Mouse (Mus musculus): Measurements from ENCODE around the gene Epsti1. TPM values are rescaled to one million over a fixed set of nuclear protein-coding genes. Genes with fewer than 3 reads are reported as not detected.

The Epsti1 gene
- polyA plus RNA-seq, 1 experiment from 2014 or later: 0.73 TPM

- H3K4me3 ChIP-seq (ENCODE audit: low read length): no peak overlapping the region
- no peak overlapping the region for H3K4me2 ChIP-seq (replicated peaks; ENCODE audit: low read depth, low read length)
- WGBS: 86% methylated on average over 7 of the region's 7 CpGs
- no peaks in the 10 kb centered on the region for H3K4me1 ChIP-seq (ENCODE audit: control insufficient read depth, insufficient read depth, low read length)
- no peaks in the 10 kb centered on the region for H3K9me3 ChIP-seq (ENCODE audit: control insufficient read depth, low read length)
- no peak overlapping the region for H3K27ac ChIP-seq (ENCODE audit: low read depth, low read length)
- no peak overlapping the region for H3K9ac ChIP-seq (ENCODE audit: low read depth, low read length)
- H3K36me3 ChIP-seq (ENCODE audit: control insufficient read depth, insufficient read depth, low read length): no peaks in the 10 kb centered on the region
- H3K27me3 ChIP-seq (ENCODE audit: control insufficient read depth, insufficient read depth, low read length): no peaks in the 10 kb centered on the region
- ATAC-seq (ENCODE audit: low FRiP score, low TSS enrichment): no peak
These were observed 111.7 kb downstream of the Epsti1 start for GRCm38 (mm10) chr14:78015540-78016321.

GRCm38 (mm10) chr14:78016398-78016797 lies 112.4 kb downstream of the Epsti1 start:
- Histone ChIP-seq H3K27me3 (ENCODE audit: control insufficient read depth, insufficient read depth, low read length) (no peaks in the 10 kb centered on the region), H3K4me2 (replicated peaks; ENCODE audit: low read depth, low read length) (no peak overlapping the region), H3K9ac (ENCODE audit: low read depth, low read length) (no peak overlapping the region), H3K4me3 (ENCODE audit: low read length) (no peak overlapping the region), H3K27ac (ENCODE audit: low read depth, low read length) (no peak overlapping the region), H3K4me1 (ENCODE audit: control insufficient read depth, insufficient read depth, low read length) (no peaks in the 10 kb centered on the region), H3K9me3 (ENCODE audit: control insufficient read depth, low read length) (no peaks in the 10 kb centered on the region), H3K36me3 (ENCODE audit: control insufficient read depth, insufficient read depth, low read length) (no peaks in the 10 kb centered on the region)
- ATAC-seq (ENCODE audit: low FRiP score, low TSS enrichment): no peak
- 77% methylated on average over 4 of the region's 4 CpGs for WGBS

- WGBS: 82% methylated on average over 8 of the region's 8 CpGs
- ATAC-seq (ENCODE audit: low FRiP score, low TSS enrichment): no peak
- no peaks in the 10 kb centered on the region for H3K4me1 ChIP-seq (ENCODE audit: control insufficient read depth, insufficient read depth, low read length)
- H3K9ac ChIP-seq (ENCODE audit: low read depth, low read length): no peak overlapping the region
- H3K27ac ChIP-seq (ENCODE audit: low read depth, low read length): no peak overlapping the region
- no peaks in the 10 kb centered on the region for H3K27me3 ChIP-seq (ENCODE audit: control insufficient read depth, insufficient read depth, low read length)
- H3K4me2 ChIP-seq (replicated peaks; ENCODE audit: low read depth, low read length): no peak overlapping the region
- H3K36me3 ChIP-seq (ENCODE audit: control insufficient read depth, insufficient read depth, low read length): no peaks in the 10 kb centered on the region
- H3K9me3 ChIP-seq (ENCODE audit: control insufficient read depth, low read length): no peaks in the 10 kb centered on the region
- H3K4me3 ChIP-seq (ENCODE audit: low read length): no peak overlapping the region
These were observed 115.9 kb downstream of the Epsti1 start for GRCm38 (mm10) chr14:78019935-78020334.

GRCm38 (mm10) chr14:78038876-78039275 lies 134.8 kb downstream of the Epsti1 start:
- Histone ChIP-seq H3K4me2 (replicated peaks; ENCODE audit: low read depth, low read length) (no peak overlapping the region), H3K36me3 (ENCODE audit: control insufficient read depth, insufficient read depth, low read length) (no peaks in the 10 kb centered on the region), H3K27ac (ENCODE audit: low read depth, low read length) (no peak overlapping the region), H3K4me1 (ENCODE audit: control insufficient read depth, insufficient read depth, low read length) (0 out of 2 replicates have a peak, but pooled peaks cover 4% of the 10 kb centered on the region), H3K9ac (ENCODE audit: low read depth, low read length) (no peak overlapping the region), H3K4me3 (ENCODE audit: low read length) (no peak overlapping the region), H3K27me3 (ENCODE audit: control insufficient read depth, insufficient read depth, low read length) (no peaks in the 10 kb centered on the region), H3K9me3 (ENCODE audit: control insufficient read depth, low read length) (no peaks in the 10 kb centered on the region)
- ATAC-seq (ENCODE audit: low FRiP score, low TSS enrichment): no peak
- 70% methylated on average over 8 of the region's 8 CpGs for WGBS

GRCm38 (mm10) chr14:78040643-78041042 lies 136.6 kb downstream of the Epsti1 start:
- Histone ChIP-seq H3K4me2 (replicated peaks; ENCODE audit: low read depth, low read length) (no peak overlapping the region), H3K4me3 (ENCODE audit: low read length) (no peak overlapping the region), H3K9me3 (ENCODE audit: control insufficient read depth, low read length) (no peaks in the 10 kb centered on the region), H3K4me1 (ENCODE audit: control insufficient read depth, insufficient read depth, low read length) (0 out of 2 replicates have a peak, but pooled peaks cover 4% of the 10 kb centered on the region), H3K27me3 (ENCODE audit: control insufficient read depth, insufficient read depth, low read length) (no peaks in the 10 kb centered on the region), H3K36me3 (ENCODE audit: control insufficient read depth, insufficient read depth, low read length) (no peaks in the 10 kb centered on the region), H3K27ac (ENCODE audit: low read depth, low read length) (no peak overlapping the region), H3K9ac (ENCODE audit: low read depth, low read length) (no peak overlapping the region)
- no peak for ATAC-seq (ENCODE audit: low FRiP score, low TSS enrichment)
- 60% methylated on average over 6 of the region's 6 CpGs for WGBS

GRCm38 (mm10) chr14:78041886-78042526 lies 138.0 kb downstream of the Epsti1 start:
- no peak for ATAC-seq (ENCODE audit: low FRiP score, low TSS enrichment)
- 61% methylated on average over 11 of the region's 11 CpGs for WGBS
- H3K4me3 ChIP-seq (ENCODE audit: low read length): no peak overlapping the region

GRCm38 (mm10) chr14:78043079-78043478 lies 139.0 kb downstream of the Epsti1 start:
- no peak overlapping the region for H3K4me2 ChIP-seq (replicated peaks; ENCODE audit: low read depth, low read length)
- ATAC-seq (ENCODE audit: low FRiP score, low TSS enrichment): no peak
- WGBS: 52% methylated on average over 2 of the region's 2 CpGs

More at GRCm38 (mm10) chr14:78041886-78042526, 138.0 kb downstream of the Epsti1 start:
- no peaks in the 10 kb centered on the region for H3K36me3 ChIP-seq (ENCODE audit: control insufficient read depth, insufficient read depth, low read length)
- H3K9ac ChIP-seq (ENCODE audit: low read depth, low read length): no peak overlapping the region
- no peaks in the 10 kb centered on the region for H3K27me3 ChIP-seq (ENCODE audit: control insufficient read depth, insufficient read depth, low read length)
- H3K9me3 ChIP-seq (ENCODE audit: control insufficient read depth, low read length): no peaks in the 10 kb centered on the region
- H3K4me2 ChIP-seq (replicated peaks; ENCODE audit: low read depth, low read length): no peak overlapping the region
- no peak overlapping the region for H3K27ac ChIP-seq (ENCODE audit: low read depth, low read length)
- 0 out of 2 replicates have a peak, but pooled peaks cover 4% of the 10 kb centered on the region for H3K4me1 ChIP-seq (ENCODE audit: control insufficient read depth, insufficient read depth, low read length)

GRCm38 (mm10) chr14:78048258-78048657 lies 144.2 kb downstream of the Epsti1 start:
- Histone ChIP-seq H3K27me3 (ENCODE audit: control insufficient read depth, insufficient read depth, low read length) (no peaks in the 10 kb centered on the region), H3K4me3 (ENCODE audit: low read length) (no peak overlapping the region), H3K4me2 (replicated peaks; ENCODE audit: low read depth, low read length) (no peak overlapping the region), H3K27ac (ENCODE audit: low read depth, low read length) (no peak overlapping the region), H3K9ac (ENCODE audit: low read depth, low read length) (no peak overlapping the region), H3K4me1 (ENCODE audit: control insufficient read depth, insufficient read depth, low read length) (no peaks in the 10 kb centered on the region), H3K36me3 (ENCODE audit: control insufficient read depth, insufficient read depth, low read length) (no peaks in the 10 kb centered on the region), H3K9me3 (ENCODE audit: control insufficient read depth, low read length) (no peaks in the 10 kb centered on the region)
- no peak for ATAC-seq (ENCODE audit: low FRiP score, low TSS enrichment)
- WGBS: 75% methylated on average over 3 of the region's 3 CpGs

More at GRCm38 (mm10) chr14:78043079-78043478, 139.0 kb downstream of the Epsti1 start:
- H3K36me3 ChIP-seq (ENCODE audit: control insufficient read depth, insufficient read depth, low read length): no peaks in the 10 kb centered on the region
- H3K4me1 ChIP-seq (ENCODE audit: control insufficient read depth, insufficient read depth, low read length): 0 out of 2 replicates have a peak, but pooled peaks cover 4% of the 10 kb centered on the region
- no peak overlapping the region for H3K27ac ChIP-seq (ENCODE audit: low read depth, low read length)
- no peak overlapping the region for H3K9ac ChIP-seq (ENCODE audit: low read depth, low read length)
- H3K27me3 ChIP-seq (ENCODE audit: control insufficient read depth, insufficient read depth, low read length): no peaks in the 10 kb centered on the region
- H3K4me3 ChIP-seq (ENCODE audit: low read length): no peak overlapping the region
- H3K9me3 ChIP-seq (ENCODE audit: control insufficient read depth, low read length): no peaks in the 10 kb centered on the region

- H3K9me3 ChIP-seq (ENCODE audit: control insufficient read depth, low read length): no peaks in the 10 kb centered on the region
- H3K36me3 ChIP-seq (ENCODE audit: control insufficient read depth, insufficient read depth, low read length): no peaks in the 10 kb centered on the region
- no peaks in the 10 kb centered on the region for H3K4me1 ChIP-seq (ENCODE audit: control insufficient read depth, insufficient read depth, low read length)
- 81% methylated on average over 4 of the region's 4 CpGs for WGBS
- no peak overlapping the region for H3K4me3 ChIP-seq (ENCODE audit: low read length)
- H3K27ac ChIP-seq (ENCODE audit: low read depth, low read length): no peak overlapping the region
- no peak overlapping the region for H3K4me2 ChIP-seq (replicated peaks; ENCODE audit: low read depth, low read length)
- no peaks in the 10 kb centered on the region for H3K27me3 ChIP-seq (ENCODE audit: control insufficient read depth, insufficient read depth, low read length)
- no peak for ATAC-seq (ENCODE audit: low FRiP score, low TSS enrichment)
- no peak overlapping the region for H3K9ac ChIP-seq (ENCODE audit: low read depth, low read length)
These were observed 144.6 kb downstream of the Epsti1 start for GRCm38 (mm10) chr14:78048674-78049073.

Measured in kidney, embryonic 14.5 days (tissue).